Mouse (Mus musculus): Measurements from ENCODE around the gene Lat2. TPM values are rescaled to one million over a fixed set of nuclear protein-coding genes. Genes with fewer than 3 reads are reported as not detected.

Lat2 gene
- polyA plus RNA-seq, 1 experiment from 2014 or later = 3.1 TPM

DNA sequence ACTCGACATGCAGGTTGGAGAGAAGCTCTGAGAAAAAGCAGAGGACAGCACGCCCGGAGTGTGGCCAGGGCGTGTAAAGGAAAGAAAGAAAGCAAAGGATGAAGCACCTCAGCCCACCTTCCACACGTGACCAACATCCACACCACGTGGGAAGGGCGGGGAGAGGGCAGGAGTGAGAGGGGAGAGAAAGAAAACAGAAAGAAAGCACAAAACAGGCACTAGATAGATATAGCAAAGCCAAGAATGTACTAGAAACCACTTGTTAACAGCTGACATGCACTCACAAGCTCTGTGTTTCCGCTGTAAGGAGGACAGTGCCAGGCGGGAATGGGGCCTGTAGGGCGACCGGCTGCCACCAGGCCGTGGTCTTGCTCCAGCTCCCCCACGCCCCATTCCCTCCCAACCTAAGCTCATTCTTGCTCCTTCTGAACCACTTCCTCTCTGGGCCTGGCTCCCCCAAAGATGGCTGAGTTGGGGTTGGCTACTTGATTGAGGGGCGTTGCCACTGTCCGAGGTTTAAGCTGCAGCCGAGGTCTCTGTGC, 6.3 kb upstream of the Lat2 start:
- no peaks in the 10 kb centered on the region for H3K4me1 ChIP-seq (replicated peaks; ENCODE audit: control insufficient read depth, insufficient read depth, low read length)
- H3K27me3 ChIP-seq (ENCODE audit: control insufficient read depth, insufficient read depth, low read length) = no peaks in the 10 kb centered on the region
- peaks cover 56% of the 10 kb centered on the region for H3K36me3 ChIP-seq (ENCODE audit: control insufficient read depth, insufficient read depth, low read length)
- no peak overlapping the region for H3K4me3 ChIP-seq (ENCODE audit: low read depth, low read length)
- H3K9ac ChIP-seq (ENCODE audit: low read depth, low read length) = no peak overlapping the region
- 92% methylated on average over 16 of the region's 16 CpGs for WGBS
- no peaks in the 10 kb centered on the region for H3K9me3 ChIP-seq (ENCODE audit: control insufficient read depth, low read length)
- no peak overlapping the region for H3K4me2 ChIP-seq (replicated peaks; ENCODE audit: low read depth, low read length)
- no peak overlapping the region for H3K27ac ChIP-seq (ENCODE audit: low read depth, low read length)
- no peak for ATAC-seq (ENCODE audit: low FRiP score)
- DNase-seq (ENCODE audit: low spot score) = no peak

DNA sequence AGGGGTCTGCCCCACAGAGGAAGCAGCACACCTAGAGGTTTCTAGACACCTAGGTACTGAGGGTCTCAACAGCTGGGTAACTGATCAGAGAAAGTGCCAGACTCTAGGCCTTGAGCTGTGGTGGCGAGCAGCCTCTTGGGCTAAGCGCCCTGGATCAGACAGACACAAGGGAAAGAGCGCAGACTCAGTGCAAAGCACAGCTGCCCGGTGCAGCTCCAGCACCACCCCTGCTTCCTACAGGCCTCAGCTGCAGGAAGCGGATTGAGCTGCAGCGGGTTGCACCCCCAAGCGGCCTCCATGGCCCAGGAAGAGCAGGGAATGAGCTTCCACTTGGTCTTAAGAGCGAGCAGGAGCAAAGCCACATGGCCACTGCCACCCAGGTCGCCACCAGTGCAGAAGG, 5.6 kb upstream of the Lat2 start:
- H3K4me3 ChIP-seq (ENCODE audit: low read depth, low read length) = no peak overlapping the region
- DNase-seq (ENCODE audit: low spot score) (no peak), ATAC-seq (ENCODE audit: low FRiP score) (no peak)
- no peak overlapping the region for H3K9ac ChIP-seq (ENCODE audit: low read depth, low read length)
- H3K27ac ChIP-seq (ENCODE audit: low read depth, low read length) = no peak overlapping the region
- peaks cover 51% of the 10 kb centered on the region for H3K36me3 ChIP-seq (ENCODE audit: control insufficient read depth, insufficient read depth, low read length)
- no peak overlapping the region for H3K4me2 ChIP-seq (replicated peaks; ENCODE audit: low read depth, low read length)
- H3K27me3 ChIP-seq (ENCODE audit: control insufficient read depth, insufficient read depth, low read length) = no peaks in the 10 kb centered on the region
- WGBS = 95% methylated on average over 9 of the region's 9 CpGs
- no peaks in the 10 kb centered on the region for H3K4me1 ChIP-seq (replicated peaks; ENCODE audit: control insufficient read depth, insufficient read depth, low read length)
- H3K9me3 ChIP-seq (ENCODE audit: control insufficient read depth, low read length) = no peaks in the 10 kb centered on the region

DNA sequence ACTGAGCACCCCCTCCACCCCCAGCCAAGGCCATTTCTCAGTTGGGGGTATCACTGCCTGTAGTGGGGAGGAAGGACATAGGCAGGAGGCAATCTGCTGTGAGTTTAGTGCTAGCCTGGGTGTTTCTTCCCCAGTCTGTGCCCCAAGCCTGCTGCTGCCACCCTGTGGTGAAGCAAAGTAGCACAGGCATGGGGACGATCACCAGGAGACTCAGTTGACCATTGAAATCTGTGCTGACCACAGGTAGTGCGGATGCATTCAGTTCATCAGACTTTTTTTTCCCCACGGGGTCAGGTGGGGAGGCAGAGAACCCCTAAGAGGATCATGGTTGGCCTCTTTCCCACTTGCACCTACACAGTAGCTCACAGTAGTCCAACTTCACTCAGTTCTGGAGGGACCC, 2.2 kb upstream of the Lat2 start:
- Histone ChIP-seq H3K27ac (ENCODE audit: low read depth, low read length) (no peak overlapping the region), H3K9ac (ENCODE audit: low read depth, low read length) (no peak overlapping the region), H3K36me3 (ENCODE audit: control insufficient read depth, insufficient read depth, low read length) (peaks cover 31% of the 10 kb centered on the region), H3K4me2 (replicated peaks; ENCODE audit: low read depth, low read length) (no peak overlapping the region), H3K4me1 (replicated peaks; ENCODE audit: control insufficient read depth, insufficient read depth, low read length) (no peaks in the 10 kb centered on the region), H3K9me3 (ENCODE audit: control insufficient read depth, low read length) (no peaks in the 10 kb centered on the region), H3K4me3 (ENCODE audit: low read depth, low read length) (no peak overlapping the region), H3K27me3 (ENCODE audit: control insufficient read depth, insufficient read depth, low read length) (no peaks in the 10 kb centered on the region)
- 61% methylated on average over 3 of the region's 3 CpGs for WGBS
- DNase-seq (ENCODE audit: low spot score) (peak; percentile 58), ATAC-seq (ENCODE audit: low FRiP score) (no peak)

DNA sequence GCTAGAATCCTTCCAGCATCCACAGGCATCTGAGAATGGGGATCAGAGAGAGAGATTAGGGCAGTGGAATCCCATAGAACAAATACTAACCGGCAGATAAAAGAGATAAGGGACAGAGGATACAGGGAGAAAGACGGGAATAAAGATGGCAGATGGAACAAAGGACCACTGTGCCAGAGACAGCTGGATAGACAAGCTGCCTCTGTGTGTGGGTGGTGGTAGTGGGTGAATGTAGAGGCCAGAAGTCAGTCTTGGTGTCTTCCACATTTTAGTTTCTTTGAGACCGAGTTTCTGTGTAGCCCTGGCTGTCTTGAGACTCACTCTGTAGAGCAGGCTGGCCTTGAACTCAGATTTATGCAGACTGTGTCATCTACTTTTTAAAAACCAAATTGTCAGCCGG, 955 bp upstream of the Lat2 start:
- H3K36me3 ChIP-seq (ENCODE audit: control insufficient read depth, insufficient read depth, low read length) = peaks cover 22% of the 10 kb centered on the region
- H3K9me3 ChIP-seq (ENCODE audit: control insufficient read depth, low read length) = no peaks in the 10 kb centered on the region
- no peaks in the 10 kb centered on the region for H3K27me3 ChIP-seq (ENCODE audit: control insufficient read depth, insufficient read depth, low read length)
- no peak overlapping the region for H3K9ac ChIP-seq (ENCODE audit: low read depth, low read length)
- no peaks in the 10 kb centered on the region for H3K4me1 ChIP-seq (replicated peaks; ENCODE audit: control insufficient read depth, insufficient read depth, low read length)
- ATAC-seq (ENCODE audit: low FRiP score) (no peak), DNase-seq (ENCODE audit: low spot score) (no peak)
- WGBS = 81% methylated on average over 4 of the region's 4 CpGs
- no peak overlapping the region for H3K4me3 ChIP-seq (ENCODE audit: low read depth, low read length)
- H3K4me2 ChIP-seq (replicated peaks; ENCODE audit: low read depth, low read length) = no peak overlapping the region
- no peak overlapping the region for H3K27ac ChIP-seq (ENCODE audit: low read depth, low read length)

DNA sequence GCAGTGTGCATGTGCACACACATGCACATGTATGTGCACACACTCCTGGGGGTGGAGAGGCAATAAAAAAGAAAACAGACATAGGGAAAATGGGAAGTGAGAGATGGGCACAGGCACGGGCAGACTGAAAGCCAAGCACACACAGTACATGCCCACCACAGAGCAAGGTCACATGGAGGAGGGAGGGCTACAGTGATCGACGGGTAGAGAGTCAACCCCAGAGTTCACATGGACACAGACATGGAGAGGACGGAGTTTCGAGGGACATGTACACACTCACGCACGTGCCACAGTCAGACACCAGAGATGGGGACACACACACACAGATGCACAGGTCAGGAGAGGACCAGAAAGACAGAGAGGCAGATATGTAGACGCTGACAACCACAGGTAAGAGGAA, 555 bp upstream of the Lat2 start:
- no peak overlapping the region for H3K4me3 ChIP-seq (ENCODE audit: low read depth, low read length)
- no peaks in the 10 kb centered on the region for H3K4me1 ChIP-seq (replicated peaks; ENCODE audit: control insufficient read depth, insufficient read depth, low read length)
- H3K27ac ChIP-seq (ENCODE audit: low read depth, low read length) = no peak overlapping the region
- ATAC-seq (ENCODE audit: low FRiP score) (no peak), DNase-seq (ENCODE audit: low spot score) (no peak)
- H3K27me3 ChIP-seq (ENCODE audit: control insufficient read depth, insufficient read depth, low read length) = no peaks in the 10 kb centered on the region
- peaks cover 18% of the 10 kb centered on the region for H3K36me3 ChIP-seq (ENCODE audit: control insufficient read depth, insufficient read depth, low read length)
- 85% methylated on average over 8 of the region's 8 CpGs for WGBS
- no peak overlapping the region for H3K9ac ChIP-seq (ENCODE audit: low read depth, low read length)
- H3K9me3 ChIP-seq (ENCODE audit: control insufficient read depth, low read length) = no peaks in the 10 kb centered on the region
- H3K4me2 ChIP-seq (replicated peaks; ENCODE audit: low read depth, low read length) = no peak overlapping the region

DNA sequence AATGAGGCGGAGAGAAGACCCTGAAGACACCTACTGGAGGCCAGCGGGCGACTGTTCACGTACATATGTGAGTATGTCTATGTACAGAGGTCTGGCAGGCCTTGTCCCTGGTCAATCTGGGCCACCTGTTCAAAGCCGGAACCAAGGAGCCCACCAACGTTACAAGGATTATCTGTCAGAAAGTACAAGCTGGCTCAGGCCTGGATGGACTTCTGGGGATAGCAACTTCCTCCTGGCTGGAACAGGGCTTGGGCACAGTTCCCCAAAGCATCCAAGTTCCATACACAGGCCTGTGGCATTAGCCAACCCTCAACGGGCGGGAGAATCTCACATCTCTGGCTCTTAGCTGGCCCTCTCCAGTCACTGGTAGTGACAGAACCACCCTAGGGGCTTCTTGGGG, 529 bp downstream of the Lat2 start:
- Histone ChIP-seq H3K27ac (ENCODE audit: low read depth, low read length) (no peak overlapping the region), H3K9ac (ENCODE audit: low read depth, low read length) (no peak overlapping the region)
- 92% methylated on average over 8 of the region's 8 CpGs for WGBS

DNA sequence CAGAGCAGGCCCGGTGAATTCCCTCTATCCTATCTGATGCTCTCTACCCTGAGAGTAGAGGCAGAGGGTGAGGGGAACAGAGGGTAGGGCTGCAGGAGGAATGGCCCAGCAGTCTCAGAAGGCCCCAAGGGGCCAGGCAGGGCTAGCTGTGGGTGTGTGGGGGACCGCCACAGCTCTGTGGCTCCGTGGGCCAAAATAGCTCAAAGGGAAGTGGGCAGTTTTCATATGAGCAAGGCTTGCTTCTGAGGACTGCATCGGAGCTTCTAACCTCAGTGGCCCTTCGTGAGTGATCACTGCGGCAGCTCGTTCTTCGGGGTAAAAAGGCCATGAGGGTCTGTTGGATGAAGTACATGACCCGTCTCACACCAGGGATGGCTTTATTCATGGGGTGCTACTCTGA, 1.1 kb downstream of the Lat2 start:
- no peaks in the 10 kb centered on the region for H3K27me3 ChIP-seq (ENCODE audit: control insufficient read depth, insufficient read depth, low read length)
- peaks cover 2% of the 10 kb centered on the region; the same call in 1 of the 2 replicates for H3K36me3 ChIP-seq (ENCODE audit: control insufficient read depth, insufficient read depth, low read length)
- WGBS = 83% methylated on average over 9 of the region's 9 CpGs
- ATAC-seq (ENCODE audit: low FRiP score) (no peak), DNase-seq (ENCODE audit: low spot score) (no peak)
- no peak overlapping the region for H3K4me2 ChIP-seq (replicated peaks; ENCODE audit: low read depth, low read length)
- H3K4me3 ChIP-seq (ENCODE audit: low read depth, low read length) = no peak overlapping the region
- no peak overlapping the region for H3K9ac ChIP-seq (ENCODE audit: low read depth, low read length)
- H3K27ac ChIP-seq (ENCODE audit: low read depth, low read length) = no peak overlapping the region
- no peaks in the 10 kb centered on the region for H3K4me1 ChIP-seq (replicated peaks; ENCODE audit: control insufficient read depth, insufficient read depth, low read length)
- H3K9me3 ChIP-seq (ENCODE audit: control insufficient read depth, low read length) = no peaks in the 10 kb centered on the region

More for the DNA sequence above, 529 bp downstream of the Lat2 start:
- ATAC-seq (ENCODE audit: low FRiP score) = no peak
- peaks cover 7% of the 10 kb centered on the region for H3K36me3 ChIP-seq (ENCODE audit: control insufficient read depth, insufficient read depth, low read length)
- H3K4me3 ChIP-seq (ENCODE audit: low read depth, low read length) = no peak overlapping the region
- no peaks in the 10 kb centered on the region for H3K4me1 ChIP-seq (replicated peaks; ENCODE audit: control insufficient read depth, insufficient read depth, low read length)
- DNase-seq (ENCODE audit: low spot score) = no peak
- H3K9me3 ChIP-seq (ENCODE audit: control insufficient read depth, low read length) = no peaks in the 10 kb centered on the region
- H3K27me3 ChIP-seq (ENCODE audit: control insufficient read depth, insufficient read depth, low read length) = no peaks in the 10 kb centered on the region
- no peak overlapping the region for H3K4me2 ChIP-seq (replicated peaks; ENCODE audit: low read depth, low read length)

DNA sequence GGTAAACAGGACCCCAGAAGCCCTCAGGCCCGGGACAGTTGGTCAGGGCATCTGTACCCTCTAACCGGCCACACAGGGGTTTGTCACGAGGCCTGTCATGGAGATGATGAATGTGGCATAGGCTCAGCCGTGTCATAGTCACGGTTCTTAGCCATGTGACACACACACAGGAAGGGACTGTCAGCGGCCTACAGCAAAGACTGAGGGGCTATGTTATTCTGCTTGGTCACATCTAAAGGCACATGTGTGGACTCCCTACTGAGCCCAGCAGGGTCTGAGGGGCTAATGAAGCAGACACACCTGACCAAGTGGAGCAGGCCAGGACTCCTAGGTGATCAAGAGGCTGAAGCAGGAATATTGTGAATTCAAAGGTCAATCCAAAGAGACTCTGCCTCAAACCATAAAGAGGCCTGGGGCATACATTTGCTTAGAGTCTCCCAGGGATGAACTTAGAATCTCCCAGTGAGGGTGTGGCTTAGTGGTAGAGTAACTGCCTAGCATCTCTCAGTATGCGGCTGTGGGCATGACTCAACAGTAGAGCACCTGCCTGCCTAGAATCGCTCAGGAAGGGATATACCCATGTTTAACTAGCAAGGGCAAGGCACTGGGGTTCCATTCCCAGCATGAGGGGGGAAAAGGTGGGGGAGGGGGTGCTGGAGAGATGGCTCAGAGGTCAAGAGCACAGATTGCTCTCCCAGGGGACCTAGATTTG, 2.9 kb downstream of the Lat2 start:
- WGBS = 54% methylated on average over 8 of the region's 8 CpGs
- Histone ChIP-seq H3K4me3 (ENCODE audit: low read depth, low read length) (no peak overlapping the region), H3K9me3 (ENCODE audit: control insufficient read depth, low read length) (no peaks in the 10 kb centered on the region), H3K27me3 (ENCODE audit: control insufficient read depth, insufficient read depth, low read length) (no peaks in the 10 kb centered on the region), H3K4me2 (replicated peaks; ENCODE audit: low read depth, low read length) (no peak overlapping the region), H3K36me3 (ENCODE audit: control insufficient read depth, insufficient read depth, low read length) (no peaks in the 10 kb centered on the region), H3K9ac (ENCODE audit: low read depth, low read length) (no peak overlapping the region), H3K27ac (ENCODE audit: low read depth, low read length) (peak overlapping the region; percentile 42; the same call in 1 of the 2 replicates), H3K4me1 (replicated peaks; ENCODE audit: control insufficient read depth, insufficient read depth, low read length) (no peaks in the 10 kb centered on the region)
- ATAC-seq (ENCODE audit: low FRiP score) (no peak), DNase-seq (ENCODE audit: low spot score) (peak; percentile 28)

DNA sequence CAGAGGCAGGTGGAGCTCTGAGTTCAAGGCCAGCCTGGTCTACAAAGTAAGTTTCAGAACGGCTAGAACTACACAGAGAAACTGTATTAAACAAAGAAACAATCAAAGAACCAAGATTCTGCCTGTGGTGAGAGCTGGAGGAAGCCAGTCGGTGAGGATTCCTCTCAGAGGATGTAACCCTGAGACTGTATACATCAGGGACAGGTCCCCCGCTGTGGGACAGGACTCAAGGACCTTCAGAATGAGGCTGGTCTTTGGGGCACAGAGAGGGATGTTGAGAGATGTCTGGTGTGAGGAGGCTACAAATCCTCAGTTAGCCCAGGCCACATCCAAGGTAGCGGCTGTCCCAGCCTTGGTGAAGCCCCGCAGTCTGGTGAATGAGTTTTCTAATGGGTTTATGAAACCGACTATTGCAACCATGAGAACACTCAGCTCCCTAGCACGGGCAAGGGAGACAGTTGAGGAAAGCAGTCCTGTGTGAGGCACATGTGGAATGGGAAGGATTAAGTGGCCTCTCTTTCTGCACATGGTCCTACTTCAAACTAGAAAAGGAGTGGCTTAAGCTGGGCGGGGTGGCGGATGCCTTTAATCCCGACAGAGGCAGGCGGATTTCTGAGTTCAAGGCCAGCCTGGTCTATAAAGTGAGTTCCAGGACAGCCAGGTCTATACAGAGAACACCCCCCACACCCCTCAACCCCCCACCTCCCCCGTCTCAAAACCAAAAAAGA, 4.7 kb downstream of the Lat2 start:
- DNase-seq (ENCODE audit: low spot score) (no peak), ATAC-seq (ENCODE audit: low FRiP score) (no peak)
- Histone ChIP-seq H3K36me3 (ENCODE audit: control insufficient read depth, insufficient read depth, low read length) (no peaks in the 10 kb centered on the region), H3K27ac (ENCODE audit: low read depth, low read length) (no peak overlapping the region), H3K9me3 (ENCODE audit: control insufficient read depth, low read length) (no peaks in the 10 kb centered on the region), H3K4me1 (replicated peaks; ENCODE audit: control insufficient read depth, insufficient read depth, low read length) (no peaks in the 10 kb centered on the region), H3K27me3 (ENCODE audit: control insufficient read depth, insufficient read depth, low read length) (no peaks in the 10 kb centered on the region), H3K4me2 (replicated peaks; ENCODE audit: low read depth, low read length) (no peak overlapping the region), H3K9ac (ENCODE audit: low read depth, low read length) (no peak overlapping the region), H3K4me3 (ENCODE audit: low read depth, low read length) (no peak overlapping the region)
- 86% methylated on average over 12 of the region's 12 CpGs for WGBS

Data from hindbrain, embryonic 11.5 days (tissue).